Mouse (Mus musculus): ENCODE measurements around the gene Hdac4. TPM values are rescaled to one million over a fixed set of nuclear protein-coding genes. Genes with fewer than 3 reads are reported as not detected.

Hdac4 gene
- polyA plus RNA-seq, 1 experiment, result 14.3 TPM

DNA sequence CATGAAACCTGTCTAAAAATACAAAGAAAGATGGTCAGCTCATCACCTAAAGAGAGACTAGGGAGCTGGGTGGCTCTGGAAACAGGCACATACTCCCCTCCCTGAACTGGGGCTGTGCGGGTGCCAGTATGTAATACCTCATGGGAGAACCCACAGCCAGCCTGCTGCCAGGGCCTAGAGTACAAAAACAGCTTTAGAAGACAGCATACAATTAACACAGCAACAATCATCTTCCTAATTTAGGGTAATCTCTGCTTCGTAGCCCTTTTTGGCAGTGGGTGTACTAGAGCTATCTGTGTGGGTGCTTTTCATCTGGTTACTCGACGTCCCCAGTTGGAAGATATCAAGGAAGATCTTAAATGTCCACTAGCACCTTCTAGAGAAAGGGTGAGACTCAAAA is 95.5 kb downstream of the Hdac4 start:
- Histone ChIP-seq H3K36me3 (ENCODE audit: control insufficient read depth, insufficient read depth, low read length) (no peaks in the 10 kb centered on the region), H3K4me3 (ENCODE audit: control insufficient read depth, low read depth, low read length) (no peak overlapping the region), H3K27me3 (ENCODE audit: control insufficient read depth, insufficient read depth, low read length) (no peaks in the 10 kb centered on the region), H3K27ac (ENCODE audit: control insufficient read depth, insufficient read depth, low read depth, low read length) (peak overlapping the region; percentile 57; the same call in 1 of the 2 replicates), H3K4me1 (ENCODE audit: control insufficient read depth, insufficient read depth, low read length) (no peaks in the 10 kb centered on the region; the same call in 1 of the 2 replicates)
- no peak for TF ChIP-seq CTCF (IDR thresholded peaks at IDR 0.05; ENCODE audit: control insufficient read depth, insufficient read depth, insufficient replicate concordance, low read depth, low read length)

DNA sequence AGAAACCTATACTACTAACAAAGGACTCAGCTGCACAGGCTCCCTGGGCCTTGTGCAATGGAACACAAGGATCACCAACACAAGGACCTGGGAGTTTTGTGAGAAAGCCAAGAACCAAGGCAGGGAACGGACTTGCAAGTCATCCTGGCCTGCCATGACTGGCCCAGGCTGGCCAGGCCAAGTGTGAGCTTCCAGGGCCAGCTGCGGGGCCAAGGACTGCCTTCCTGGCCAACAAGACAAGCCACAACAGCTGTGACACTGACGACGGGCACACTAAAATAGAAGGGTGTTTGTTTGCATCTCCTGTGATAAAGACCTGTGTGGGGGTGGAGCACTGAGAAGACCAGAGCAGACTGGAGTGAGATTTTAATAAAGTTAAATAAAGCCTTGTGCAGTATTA is 96.0 kb downstream of the Hdac4 start:
- H3K27ac ChIP-seq (ENCODE audit: control insufficient read depth, insufficient read depth, low read depth, low read length), result 0 out of 2 replicates have a peak overlapping the region, but pooled peaks have one; percentile 45
- no peaks in the 10 kb centered on the region for H3K36me3 ChIP-seq (ENCODE audit: control insufficient read depth, insufficient read depth, low read length)
- H3K27me3 ChIP-seq (ENCODE audit: control insufficient read depth, insufficient read depth, low read length), result no peaks in the 10 kb centered on the region
- no peak overlapping the region for H3K4me3 ChIP-seq (ENCODE audit: control insufficient read depth, low read depth, low read length)
- TF ChIP-seq CTCF (IDR thresholded peaks at IDR 0.05; ENCODE audit: control insufficient read depth, insufficient read depth, insufficient replicate concordance, low read depth, low read length), result no peak
- no peak for TF ChIP-seq POLR2A (IDR thresholded peaks at IDR 0.05; ENCODE audit: control insufficient read depth, low read depth, low read length)
- no peaks in the 10 kb centered on the region; the same call in 1 of the 2 replicates for H3K4me1 ChIP-seq (ENCODE audit: control insufficient read depth, insufficient read depth, low read length)

DNA sequence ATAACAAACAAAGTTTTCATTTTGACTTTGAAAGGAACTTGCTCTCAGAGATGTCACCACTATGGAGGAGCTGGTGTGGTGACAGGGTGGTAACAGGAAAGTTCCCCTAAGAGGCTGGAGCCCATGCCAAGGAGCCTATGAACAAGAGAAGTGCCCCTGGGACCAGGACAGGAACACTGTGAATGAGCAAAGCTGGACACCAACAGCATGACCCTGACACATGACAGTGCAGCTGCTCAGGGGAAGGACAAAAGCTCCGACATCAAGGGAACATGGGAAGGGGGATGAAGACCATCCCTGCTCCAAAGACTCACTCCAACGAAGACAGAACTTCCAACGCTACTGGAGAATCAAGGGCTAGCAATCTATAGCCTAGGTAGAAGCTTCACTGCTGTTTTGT is 97.0 kb downstream of the Hdac4 start:
- Histone ChIP-seq H3K36me3 (ENCODE audit: control insufficient read depth, insufficient read depth, low read length) (no peaks in the 10 kb centered on the region), H3K27ac (ENCODE audit: control insufficient read depth, insufficient read depth, low read depth, low read length) (no peak overlapping the region; the same call in 1 of the 2 replicates), H3K4me3 (ENCODE audit: control insufficient read depth, low read depth, low read length) (no peak overlapping the region), H3K27me3 (ENCODE audit: control insufficient read depth, insufficient read depth, low read length) (no peaks in the 10 kb centered on the region), H3K4me1 (ENCODE audit: control insufficient read depth, insufficient read depth, low read length) (no peaks in the 10 kb centered on the region; the same call in 1 of the 2 replicates)
- TF ChIP-seq POLR2A (IDR thresholded peaks at IDR 0.05; ENCODE audit: control insufficient read depth, low read depth, low read length) (no peak), CTCF (IDR thresholded peaks at IDR 0.05; ENCODE audit: control insufficient read depth, insufficient read depth, insufficient replicate concordance, low read depth, low read length) (no peak)

DNA sequence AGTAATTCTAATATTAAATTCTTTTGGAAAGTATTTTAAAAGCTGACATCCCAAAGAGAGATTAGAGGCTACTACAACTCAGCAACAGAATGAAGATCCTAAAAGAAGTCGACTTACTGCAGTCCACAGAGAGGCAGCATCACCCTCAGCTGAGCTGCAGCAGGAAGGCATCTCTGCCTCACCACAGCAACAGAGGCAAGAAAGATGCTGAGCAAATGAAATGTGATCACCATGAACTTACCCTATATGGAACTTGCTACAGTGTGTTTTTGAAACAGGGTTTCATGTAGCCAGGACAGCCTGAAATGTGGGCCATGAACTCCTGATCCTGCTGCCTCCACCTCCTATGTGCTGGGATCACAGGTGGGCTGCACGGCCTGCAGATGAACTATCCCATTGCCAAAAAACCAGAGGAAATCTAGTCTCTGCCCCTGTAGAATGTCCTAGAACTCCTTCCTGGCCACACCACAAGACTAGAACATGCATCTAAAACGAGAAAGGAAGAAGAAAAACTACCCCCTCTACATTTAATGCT is 98.4 kb downstream of the Hdac4 start:
- H3K27me3 ChIP-seq (ENCODE audit: control insufficient read depth, insufficient read depth, low read length), result no peaks in the 10 kb centered on the region

DNA sequence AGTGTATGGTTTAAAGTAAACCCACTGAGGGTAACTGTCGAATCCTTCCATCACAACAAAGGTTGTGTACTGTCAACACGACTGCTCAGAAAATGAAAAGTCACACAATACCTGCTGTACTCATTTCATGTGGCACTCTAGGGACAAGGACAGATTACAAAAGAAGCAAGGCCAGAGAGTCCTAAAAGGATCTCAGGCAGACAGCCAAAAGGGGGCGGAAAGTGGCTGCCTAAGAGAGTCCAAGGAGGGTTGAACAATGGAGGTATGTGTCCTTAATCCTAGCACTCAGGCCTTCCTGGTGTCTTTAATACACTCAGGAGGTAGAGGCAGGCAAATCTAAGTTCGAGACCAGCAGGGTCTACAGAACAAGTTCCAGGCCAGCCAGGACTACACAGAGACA is 103.2 kb downstream of the Hdac4 start:
- Histone ChIP-seq H3K27ac (ENCODE audit: control insufficient read depth, insufficient read depth, low read depth, low read length) (no peak overlapping the region), H3K36me3 (ENCODE audit: control insufficient read depth, insufficient read depth, low read length) (no peaks in the 10 kb centered on the region), H3K27me3 (ENCODE audit: control insufficient read depth, insufficient read depth, low read length) (no peaks in the 10 kb centered on the region), H3K4me3 (ENCODE audit: control insufficient read depth, low read depth, low read length) (no peak overlapping the region), H3K4me1 (ENCODE audit: control insufficient read depth, insufficient read depth, low read length) (no peaks in the 10 kb centered on the region)
- TF ChIP-seq CTCF (IDR thresholded peaks at IDR 0.05; ENCODE audit: control insufficient read depth, insufficient read depth, insufficient replicate concordance, low read depth, low read length) (no peak), POLR2A (IDR thresholded peaks at IDR 0.05; ENCODE audit: control insufficient read depth, low read depth, low read length) (no peak)

More for the DNA sequence above, 98.4 kb downstream of the Hdac4 start:
- H3K4me1 ChIP-seq (ENCODE audit: control insufficient read depth, insufficient read depth, low read length), result no peaks in the 10 kb centered on the region; the same call in 1 of the 2 replicates
- H3K36me3 ChIP-seq (ENCODE audit: control insufficient read depth, insufficient read depth, low read length), result no peaks in the 10 kb centered on the region
- no peak overlapping the region for H3K4me3 ChIP-seq (ENCODE audit: control insufficient read depth, low read depth, low read length)
- TF ChIP-seq CTCF (IDR thresholded peaks at IDR 0.05; ENCODE audit: control insufficient read depth, insufficient read depth, insufficient replicate concordance, low read depth, low read length) (no peak), POLR2A (IDR thresholded peaks at IDR 0.05; ENCODE audit: control insufficient read depth, low read depth, low read length) (no peak)
- no peak overlapping the region for H3K27ac ChIP-seq (ENCODE audit: control insufficient read depth, insufficient read depth, low read depth, low read length)

DNA sequence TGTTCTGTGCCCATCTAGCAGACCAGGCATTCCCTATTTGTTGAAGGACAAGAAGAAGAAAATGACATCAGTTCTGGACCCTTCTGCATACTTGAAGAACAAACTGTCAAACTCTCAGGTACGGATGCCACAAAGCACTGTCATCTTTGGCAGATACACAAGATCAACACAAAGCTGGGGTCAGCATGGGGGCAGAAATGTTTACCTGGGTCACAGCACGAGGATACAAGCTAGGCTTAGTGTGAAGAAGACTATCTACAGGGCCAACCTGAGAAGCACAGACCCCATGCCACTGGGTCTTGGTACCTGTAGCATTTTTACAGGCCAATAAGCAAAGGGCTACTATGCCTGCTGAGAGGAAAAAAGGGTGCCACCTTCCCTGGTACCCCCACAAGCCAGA is 107.7 kb downstream of the Hdac4 start:
- H3K4me1 ChIP-seq (ENCODE audit: control insufficient read depth, insufficient read depth, low read length), result no peaks in the 10 kb centered on the region; the same call in 1 of the 2 replicates
- no peak overlapping the region for H3K4me3 ChIP-seq (ENCODE audit: control insufficient read depth, low read depth, low read length)
- no peak overlapping the region for H3K27ac ChIP-seq (ENCODE audit: control insufficient read depth, insufficient read depth, low read depth, low read length)
- H3K36me3 ChIP-seq (ENCODE audit: control insufficient read depth, insufficient read depth, low read length), result no peaks in the 10 kb centered on the region
- no peak for TF ChIP-seq POLR2A (IDR thresholded peaks at IDR 0.05; ENCODE audit: control insufficient read depth, low read depth, low read length)
- no peak for TF ChIP-seq CTCF (IDR thresholded peaks at IDR 0.05; ENCODE audit: control insufficient read depth, insufficient read depth, insufficient replicate concordance, low read depth, low read length)
- H3K27me3 ChIP-seq (ENCODE audit: control insufficient read depth, insufficient read depth, low read length), result no peaks in the 10 kb centered on the region

DNA sequence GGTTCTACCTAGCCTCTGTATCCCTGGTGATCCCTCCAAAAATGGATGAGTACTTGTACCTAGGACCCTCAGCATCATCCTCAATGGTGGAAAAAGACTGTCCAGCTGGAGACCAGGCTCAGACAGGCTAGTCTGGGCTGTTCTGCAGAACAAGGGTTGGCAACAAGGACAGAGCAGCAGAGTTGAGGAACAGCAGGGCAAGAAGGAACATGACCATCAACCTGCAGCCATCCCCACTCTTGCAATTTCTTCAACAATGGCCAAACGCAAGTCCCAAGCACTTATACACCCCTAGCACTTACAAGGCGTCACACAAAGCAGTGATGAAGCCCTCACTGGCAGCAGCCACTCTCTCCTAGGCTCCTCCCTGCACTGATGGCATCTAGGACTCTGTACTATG is 108.2 kb downstream of the Hdac4 start:
- no peaks in the 10 kb centered on the region; the same call in 1 of the 2 replicates for H3K4me1 ChIP-seq (ENCODE audit: control insufficient read depth, insufficient read depth, low read length)
- H3K27me3 ChIP-seq (ENCODE audit: control insufficient read depth, insufficient read depth, low read length), result no peaks in the 10 kb centered on the region
- H3K4me3 ChIP-seq (ENCODE audit: control insufficient read depth, low read depth, low read length), result no peak overlapping the region
- TF ChIP-seq CTCF (IDR thresholded peaks at IDR 0.05; ENCODE audit: control insufficient read depth, insufficient read depth, insufficient replicate concordance, low read depth, low read length) (no peak), POLR2A (IDR thresholded peaks at IDR 0.05; ENCODE audit: control insufficient read depth, low read depth, low read length) (no peak)
- H3K27ac ChIP-seq (ENCODE audit: control insufficient read depth, insufficient read depth, low read depth, low read length), result no peak overlapping the region
- no peaks in the 10 kb centered on the region for H3K36me3 ChIP-seq (ENCODE audit: control insufficient read depth, insufficient read depth, low read length)

Measured in testis, adult 2 months (tissue).